Mouse (Mus musculus): ENCODE measurements around the gene Gemin7.
"Not testable (repeated sequence)": the region's sequence is repeated elsewhere in the genome, so short reads cannot be mapped to it uniquely, and the experiment has no call there.

Gemin7 gene

GRCm38 (mm10) chr7:19577141-19577852 lies at the start of gene Gemin7, which contains the start of gene Zfp296:
TSS of gene Gemin7 (minus strand) at chr7:19577595.
TSS of gene Zfp296 (plus strand) at chr7:19577287.
- DNase-seq (ENCODE audit: low read depth, low spot score), result peak; percentile 78

- no peak for DNase-seq (ENCODE audit: low read depth, low spot score)
Measured at GRCm38 (mm10) chr7:19623433-19623832, 46.0 kb upstream of the Gemin7 start.

GRCm38 (mm10) chr7:19622241-19622640 lies 44.8 kb upstream of the Gemin7 start:
- peak; percentile 88 for DNase-seq (ENCODE audit: low read depth, low spot score)

GRCm38 (mm10) chr7:19620811-19621210 lies 43.4 kb upstream of the Gemin7 start:
- no peak for DNase-seq (ENCODE audit: low read depth, low spot score)

- DNase-seq (ENCODE audit: low read depth, low spot score), result peak; percentile 90
Measured at GRCm38 (mm10) chr7:19619004-19619801, 41.8 kb upstream of the Gemin7 start.

- no peak for DNase-seq (ENCODE audit: low read depth, low spot score)
Measured at GRCm38 (mm10) chr7:19615036-19615577, 37.7 kb upstream of the Gemin7 start.

GRCm38 (mm10) chr7:19610969-19611368 lies 33.6 kb upstream of the Gemin7 start:
- DNase-seq (ENCODE audit: low read depth, low spot score), result peak; percentile 50

GRCm38 (mm10) chr7:19609641-19610332 lies 32.4 kb upstream of the Gemin7 start:
- peak; percentile 95 for DNase-seq (ENCODE audit: low read depth, low spot score)

GRCm38 (mm10) chr7:19607291-19607690 lies 29.9 kb upstream of the Gemin7 start:
- DNase-seq (ENCODE audit: low read depth, low spot score), result peak; percentile 58

- DNase-seq (ENCODE audit: low read depth, low spot score), result not testable (repeated sequence)
Measured at GRCm38 (mm10) chr7:19604606-19605214, 27.3 kb upstream of the Gemin7 start.

- peak; percentile 98 for DNase-seq (ENCODE audit: low read depth, low spot score)
Measured at GRCm38 (mm10) chr7:19603849-19604605, 26.6 kb upstream of the Gemin7 start, which contains the start of gene Clasrp. TSS of gene Clasrp (minus strand) at chr7:19604486.

GRCm38 (mm10) chr7:19603055-19603454 lies 25.7 kb upstream of the Gemin7 start:
- peak; percentile 69 for DNase-seq (ENCODE audit: low read depth, low spot score)

- DNase-seq (ENCODE audit: low read depth, low spot score), result no peak
Measured at GRCm38 (mm10) chr7:19600562-19600961, 23.2 kb upstream of the Gemin7 start.

GRCm38 (mm10) chr7:19593061-19593730 lies 15.8 kb upstream of the Gemin7 start:
- peak; percentile 51 for DNase-seq (ENCODE audit: low read depth, low spot score)

- DNase-seq (ENCODE audit: low read depth, low spot score), result peak; percentile 90
Measured at GRCm38 (mm10) chr7:19589917-19590316, 12.5 kb upstream of the Gemin7 start.

- peak; percentile 87 for DNase-seq (ENCODE audit: low read depth, low spot score)
Measured at GRCm38 (mm10) chr7:19589207-19589606, 11.8 kb upstream of the Gemin7 start.

- peak; percentile 60 for DNase-seq (ENCODE audit: low read depth, low spot score)
Measured at GRCm38 (mm10) chr7:19586269-19586668, 8.9 kb upstream of the Gemin7 start.

- DNase-seq (ENCODE audit: low read depth, low spot score), result no peak
Measured at GRCm38 (mm10) chr7:19580634-19581033, 3.2 kb upstream of the Gemin7 start.

- DNase-seq (ENCODE audit: low read depth, low spot score), result no peak
Measured at GRCm38 (mm10) chr7:19579751-19580150, 2.4 kb upstream of the Gemin7 start.

GRCm38 (mm10) chr7:19578436-19578835 lies 1.0 kb upstream of the Gemin7 start:
- DNase-seq (ENCODE audit: low read depth, low spot score), result no peak
